Mouse (Mus musculus): ENCODE measurements around the gene Josd2. TPM values are rescaled to one million over a fixed set of nuclear protein-coding genes. Genes with fewer than 3 reads are reported as not detected.

The Josd2 gene
- polyA plus RNA-seq, 1 experiment from 2014 or later = 105 TPM

DNA sequence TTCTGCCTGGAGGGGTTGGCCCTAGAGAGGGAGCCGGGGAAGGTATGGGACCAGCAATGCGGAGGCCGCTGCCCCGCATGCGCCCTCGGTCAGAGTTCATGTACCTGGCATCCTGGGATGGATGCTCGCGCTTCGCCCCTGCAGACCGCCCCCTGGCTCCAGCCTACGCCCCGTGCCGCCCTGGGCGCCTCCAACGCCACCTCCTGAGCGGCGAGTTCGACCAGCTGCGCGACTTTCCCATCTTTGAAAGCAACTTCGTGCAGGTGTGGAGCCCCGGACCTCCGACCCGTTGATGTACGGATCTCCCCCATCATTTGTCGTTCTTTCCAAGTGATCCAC is 29.0 kb downstream of the Josd2 start:
- WGBS = 1% methylated on average over 26 of the region's 26 CpGs
- peaks cover 7% of the 10 kb centered on the region; the same call in 1 of the 2 replicates for H3K36me3 ChIP-seq
- H3K9me3 ChIP-seq = no peaks in the 10 kb centered on the region
- no peak for ATAC-seq (ENCODE audit: insufficient read depth, low FRiP score, low read depth)
- H3K4me3 ChIP-seq (replicated peaks) = peak overlapping the region; percentile 77
- peak overlapping the region; percentile 45 for H3K9ac ChIP-seq
- peak overlapping the region; percentile 95 for H3K4me2 ChIP-seq
- no peaks in the 10 kb centered on the region for H3K27me3 ChIP-seq (replicated peaks)
- H3K4me1 ChIP-seq = peaks cover 13% of the 10 kb centered on the region
- H3K27ac ChIP-seq = peak overlapping the region; percentile 77

DNA sequence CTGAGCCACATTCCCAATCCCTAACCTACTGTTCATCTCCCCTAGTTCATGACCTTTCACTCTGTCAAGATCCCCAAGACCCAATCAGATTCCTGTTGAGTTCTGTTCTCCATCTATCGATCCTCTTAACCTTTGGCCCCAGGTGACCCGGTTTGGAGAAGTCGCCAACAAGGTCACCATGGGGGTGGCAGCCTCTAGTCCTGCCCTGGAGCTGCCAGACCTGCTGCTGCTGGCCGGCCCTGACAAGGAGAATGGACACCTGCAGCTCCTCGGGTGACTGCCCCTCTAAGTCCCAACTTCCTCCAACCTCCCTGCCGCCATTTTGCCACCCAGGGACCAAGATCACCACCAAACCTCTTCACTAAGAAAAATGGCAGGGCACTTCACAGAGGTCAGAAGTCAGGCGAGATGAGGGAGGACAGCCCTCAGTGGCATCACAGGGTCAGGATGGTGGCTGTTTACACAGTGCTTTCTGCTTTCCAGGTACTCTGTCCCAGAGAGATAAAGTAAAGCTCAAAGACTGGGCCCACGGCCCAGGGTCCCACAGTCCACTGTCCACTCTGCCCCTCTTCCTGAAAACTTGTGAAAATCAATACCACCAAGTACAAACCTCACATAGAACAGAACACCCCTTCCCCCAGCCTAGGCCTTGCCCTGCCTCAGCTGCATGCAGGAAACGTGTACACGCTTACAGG is 29.7 kb downstream of the Josd2 start:
- no peaks in the 10 kb centered on the region for H3K27me3 ChIP-seq (replicated peaks)
- no peak for ATAC-seq (ENCODE audit: insufficient read depth, low FRiP score, low read depth)
- H3K9me3 ChIP-seq = no peaks in the 10 kb centered on the region
- H3K4me3 ChIP-seq (replicated peaks) = peak overlapping the region; percentile 77
- H3K36me3 ChIP-seq = peaks cover under 1% of the 10 kb centered on the region; the same call in 1 of the 2 replicates
- H3K4me1 ChIP-seq = peaks cover 13% of the 10 kb centered on the region
- 0 out of 2 replicates have a peak overlapping the region, but pooled peaks have one; percentile 77 for H3K27ac ChIP-seq
- H3K9ac ChIP-seq = no peak overlapping the region
- H3K4me2 ChIP-seq = peak overlapping the region; percentile 95
- WGBS = 66% methylated on average over 10 of the region's 10 CpGs

DNA sequence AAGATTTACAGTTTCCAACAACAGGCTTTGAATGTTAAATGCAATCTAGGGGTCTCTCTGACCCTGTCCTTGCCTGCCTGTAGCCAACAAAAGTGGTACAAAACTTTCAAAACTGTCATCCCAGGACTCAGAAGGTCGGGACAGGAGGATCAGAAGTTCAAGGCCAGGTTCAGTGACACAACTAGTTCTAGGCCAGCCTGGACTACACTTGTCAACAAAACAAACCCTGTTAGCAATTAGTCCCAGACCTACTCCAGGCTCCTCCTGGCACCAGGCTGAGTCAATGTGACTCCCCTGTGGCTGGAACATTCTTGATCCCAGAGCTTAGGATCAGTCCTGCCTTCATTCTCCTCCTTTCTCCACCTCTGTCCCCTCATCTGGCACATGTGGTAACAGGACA is 31.1 kb downstream of the Josd2 start:
- H3K4me2 ChIP-seq = no peak overlapping the region
- H3K9me3 ChIP-seq = no peaks in the 10 kb centered on the region
- H3K9ac ChIP-seq = no peak overlapping the region
- peaks cover 13% of the 10 kb centered on the region for H3K4me1 ChIP-seq
- ATAC-seq (ENCODE audit: insufficient read depth, low FRiP score, low read depth) = no peak
- H3K27me3 ChIP-seq (replicated peaks) = no peaks in the 10 kb centered on the region
- no peak overlapping the region for H3K27ac ChIP-seq
- no peaks in the 10 kb centered on the region for H3K36me3 ChIP-seq
- 72% methylated on average over 1 of the region's 1 CpGs for WGBS
- no peak overlapping the region for H3K4me3 ChIP-seq (replicated peaks)

DNA sequence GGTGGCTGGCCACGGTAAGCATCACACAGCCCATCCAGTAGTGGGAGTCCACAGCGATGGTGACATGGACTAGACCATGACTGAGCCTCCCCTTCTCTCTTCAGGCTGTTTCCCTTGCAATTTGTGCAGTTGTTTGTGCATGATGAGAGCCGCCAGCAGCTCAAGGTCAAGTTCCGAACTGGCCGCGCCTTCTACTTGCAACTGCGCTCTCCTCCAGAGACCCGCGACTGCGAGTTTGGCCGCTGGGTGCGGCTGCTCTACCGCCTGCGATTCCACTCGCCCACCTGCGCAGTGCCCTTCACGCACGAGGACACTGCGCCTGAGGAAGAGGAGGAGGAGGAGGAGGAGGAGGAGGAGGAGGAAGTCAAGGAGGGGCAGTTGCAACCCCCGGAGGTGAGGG is 32.3 kb downstream of the Josd2 start:
- Histone ChIP-seq H3K27me3 (replicated peaks) (no peaks in the 10 kb centered on the region), H3K4me1 (peaks cover 8% of the 10 kb centered on the region), H3K36me3 (no peaks in the 10 kb centered on the region), H3K27ac (no peak overlapping the region), H3K9ac (no peak overlapping the region), H3K4me3 (replicated peaks) (no peak overlapping the region), H3K4me2 (no peak overlapping the region), H3K9me3 (no peaks in the 10 kb centered on the region)
- no peak for ATAC-seq (ENCODE audit: insufficient read depth, low FRiP score, low read depth)
- WGBS = 52% methylated on average over 20 of the region's 20 CpGs

DNA sequence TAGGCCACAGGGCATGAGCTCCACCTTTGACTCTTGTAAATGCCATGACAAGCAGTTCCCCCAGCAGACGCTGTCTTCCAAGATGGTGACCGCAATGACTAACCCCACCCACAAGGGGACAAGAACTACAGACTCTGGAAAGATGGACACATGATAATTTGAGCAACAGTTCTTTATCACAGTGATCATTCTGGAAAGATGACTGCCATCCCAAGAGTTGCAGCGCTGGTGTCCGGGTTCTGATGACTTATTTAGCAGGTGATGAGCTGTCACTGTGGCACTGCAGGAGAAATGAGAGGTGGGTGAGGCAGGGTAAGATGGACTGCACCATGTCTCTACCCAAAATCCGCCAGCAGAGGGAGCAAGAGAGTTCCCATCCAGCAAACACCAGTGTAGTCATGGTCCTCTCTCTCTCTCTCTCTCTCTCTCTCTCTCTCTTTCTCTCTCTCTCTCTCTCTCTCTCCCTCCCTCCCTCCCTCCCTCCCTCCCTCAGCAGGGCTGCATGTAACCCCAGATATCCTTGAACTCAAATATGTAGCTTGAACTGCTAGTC is 33.9 kb downstream of the Josd2 start:
- Histone ChIP-seq H3K4me3 (replicated peaks) (no peak overlapping the region), H3K9me3 (no peaks in the 10 kb centered on the region), H3K36me3 (no peaks in the 10 kb centered on the region), H3K9ac (no peak overlapping the region), H3K4me2 (no peak overlapping the region), H3K27me3 (replicated peaks) (no peaks in the 10 kb centered on the region), H3K4me1 (no peaks in the 10 kb centered on the region; the same call in 1 of the 2 replicates), H3K27ac (no peak overlapping the region)
- ATAC-seq (ENCODE audit: insufficient read depth, low FRiP score, low read depth) = no peak
- 33% methylated on average over 5 of the region's 5 CpGs for WGBS

DNA sequence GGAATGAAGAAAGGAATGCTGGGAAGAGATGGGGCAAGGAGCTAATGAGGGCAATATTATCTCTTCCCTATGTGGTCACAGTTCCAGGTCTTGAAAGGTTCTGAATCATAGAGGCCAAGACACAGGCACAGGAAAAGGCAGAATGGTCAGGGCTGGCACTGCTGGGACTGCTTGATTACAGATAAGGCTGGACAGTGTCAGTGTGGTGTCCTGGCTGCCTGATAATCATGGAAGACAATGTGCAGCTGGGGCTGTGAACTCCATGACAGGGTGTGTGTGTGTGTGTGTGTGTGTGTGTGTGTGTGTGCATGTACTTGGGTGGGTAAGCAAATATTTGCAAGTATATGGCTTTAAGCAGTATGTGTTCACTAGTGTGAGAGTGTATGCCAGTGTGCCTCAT is 39.7 kb downstream of the Josd2 start:
- Histone ChIP-seq H3K4me2 (no peak overlapping the region), H3K27me3 (replicated peaks) (no peaks in the 10 kb centered on the region; the same call in 1 of the 2 replicates), H3K4me3 (replicated peaks) (no peak overlapping the region), H3K9ac (no peak overlapping the region), H3K36me3 (no peaks in the 10 kb centered on the region), H3K27ac (no peak overlapping the region), H3K9me3 (no peaks in the 10 kb centered on the region), H3K4me1 (no peaks in the 10 kb centered on the region)
- ATAC-seq (ENCODE audit: insufficient read depth, low FRiP score, low read depth) = no peak

DNA sequence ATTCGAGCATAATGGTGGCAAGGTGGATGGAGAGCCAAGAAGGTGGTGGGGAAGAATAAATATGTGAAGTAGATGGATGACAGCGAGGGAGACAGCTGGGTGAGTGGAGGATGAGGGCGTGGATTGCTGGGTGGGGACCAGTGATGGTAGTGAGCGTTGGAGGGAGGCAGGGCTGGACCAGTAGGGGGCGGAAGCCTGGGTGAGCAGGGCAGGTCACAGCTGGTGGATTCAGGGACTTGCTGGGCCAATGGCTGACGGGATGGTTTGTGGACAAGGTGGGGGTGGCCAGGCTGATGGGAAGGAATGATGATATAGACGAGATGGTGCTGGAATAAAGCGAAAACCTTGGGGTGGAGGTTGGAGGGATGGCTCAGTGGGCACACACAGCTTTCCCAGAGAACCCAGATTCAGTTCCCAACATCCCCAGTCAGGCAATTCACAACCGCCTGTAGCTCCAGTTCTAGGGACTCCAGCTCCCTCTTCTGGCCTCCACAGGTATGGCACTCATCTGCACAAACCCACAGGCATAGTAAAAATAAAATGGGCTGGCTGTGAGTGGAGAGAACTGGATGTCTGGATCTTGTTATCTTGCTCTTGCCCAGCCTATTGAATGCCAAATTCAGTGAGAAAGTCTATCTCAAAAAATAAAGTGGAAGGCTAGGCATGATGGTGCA is 51.6 kb downstream of the Josd2 start:
- no peaks in the 10 kb centered on the region for H3K36me3 ChIP-seq
- no peak overlapping the region for H3K4me2 ChIP-seq
- H3K27ac ChIP-seq = no peak overlapping the region
- no peaks in the 10 kb centered on the region for H3K4me1 ChIP-seq
- no peak overlapping the region for H3K9ac ChIP-seq
- 64% methylated on average over 9 of the region's 9 CpGs for WGBS
- no peak overlapping the region for H3K4me3 ChIP-seq (replicated peaks)
- no peaks in the 10 kb centered on the region for H3K9me3 ChIP-seq
- ATAC-seq (ENCODE audit: insufficient read depth, low FRiP score, low read depth) = no peak
- H3K27me3 ChIP-seq (replicated peaks) = peaks cover 14% of the 10 kb centered on the region; the same call in 1 of the 2 replicates

DNA sequence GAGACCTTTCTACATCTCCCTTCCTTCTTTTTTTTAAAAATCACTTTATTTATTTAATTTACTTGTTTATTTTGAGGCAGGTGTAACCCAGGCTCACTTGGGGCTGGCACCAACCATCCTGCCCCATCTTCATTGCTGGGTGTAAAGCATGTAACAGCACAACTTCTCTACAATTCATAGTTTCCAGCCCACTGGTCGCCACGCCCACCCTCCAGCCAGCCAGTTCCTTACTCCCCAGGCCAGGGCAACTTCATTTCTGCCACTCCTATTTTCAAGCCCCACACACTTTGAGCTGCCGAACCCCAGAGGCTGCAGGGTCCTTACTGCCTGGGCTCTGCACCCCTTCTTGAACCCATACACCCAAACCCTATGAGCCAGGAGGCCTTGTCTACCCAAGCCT is 53.2 kb downstream of the Josd2 start:
- 64% methylated on average over 3 of the region's 3 CpGs for WGBS

More for the DNA sequence above, 53.2 kb downstream of the Josd2 start:
- H3K4me3 ChIP-seq (replicated peaks) = no peak overlapping the region
- H3K36me3 ChIP-seq = no peaks in the 10 kb centered on the region
- peaks cover 23% of the 10 kb centered on the region; the same call in 1 of the 2 replicates for H3K27me3 ChIP-seq (replicated peaks)
- H3K4me1 ChIP-seq = peaks cover 11% of the 10 kb centered on the region
- H3K4me2 ChIP-seq = no peak overlapping the region
- no peak overlapping the region for H3K9ac ChIP-seq
- H3K9me3 ChIP-seq = no peaks in the 10 kb centered on the region
- no peak for ATAC-seq (ENCODE audit: insufficient read depth, low FRiP score, low read depth)
- no peak overlapping the region for H3K27ac ChIP-seq

Small RNA genes within 50 kb of the gene (microRNA-seq; reads per million reads assigned to microRNA genes)
- gene Mir7052 = 0.77 reads per million

Other genes starting within 250 kb of the Josd2 start
- 16.1 and 19.4 TPM in 2 replicates for gene Klk1, start 242.6 kb upstream of the Josd2 start, polyA plus RNA-seq (2015; fragmentation: Nextera tagmentation; extraction: Ambion mirVana)
- gene Gm36864, start 231.8 kb upstream of the Josd2 start, polyA plus RNA-seq (2015; fragmentation: Nextera tagmentation; extraction: Ambion mirVana) = 0.17 TPM in 1 of 2 replicates, not detected in the other
- 1.6 and 1.8 TPM in 2 replicates for gene 1700028J19Rik, start 221.3 kb upstream of the Josd2 start, polyA plus RNA-seq (2015; fragmentation: Nextera tagmentation; extraction: Ambion mirVana)
- gene 2410002F23Rik, start 221.3 kb upstream of the Josd2 start, polyA plus RNA-seq (2015; fragmentation: Nextera tagmentation; extraction: Ambion mirVana) = 120 and 139 TPM in 2 replicates
- gene Acp4, start 210.6 kb upstream of the Josd2 start, polyA plus RNA-seq (2015; fragmentation: Nextera tagmentation; extraction: Ambion mirVana) = not detected in 2 replicates
- not detected in 2 replicates for gene Gm15517, start 206.5 kb upstream of the Josd2 start, polyA plus RNA-seq (2015; fragmentation: Nextera tagmentation; extraction: Ambion mirVana)
- gene Clec11a, start 161.1 kb upstream of the Josd2 start, polyA plus RNA-seq (2015; fragmentation: Nextera tagmentation; extraction: Ambion mirVana) = 5.1 and 6.9 TPM in 2 replicates
- gene Shank1, start 157.7 kb upstream of the Josd2 start, polyA plus RNA-seq (2015; fragmentation: Nextera tagmentation; extraction: Ambion mirVana) = 2.2 TPM in 2 replicates
- gene Syt3, start 83.9 kb upstream of the Josd2 start, polyA plus RNA-seq (2015; fragmentation: Nextera tagmentation; extraction: Ambion mirVana) = 1.6 and 1.7 TPM in 2 replicates
- 0.80 and 1.2 TPM in 2 replicates for gene 1700008O03Rik, start 82.2 kb upstream of the Josd2 start, polyA plus RNA-seq (2015; fragmentation: Nextera tagmentation; extraction: Ambion mirVana)
- gene Lrrc4b, start 39.0 kb upstream of the Josd2 start, polyA plus RNA-seq (2015; fragmentation: Nextera tagmentation; extraction: Ambion mirVana) = 0.70 and 0.81 TPM in 2 replicates
- gene Aspdh, start 2.6 kb upstream of the Josd2 start, polyA plus RNA-seq (2015; fragmentation: Nextera tagmentation; extraction: Ambion mirVana) = 0.94 and 1.7 TPM in 2 replicates
- 98.8 and 106 TPM in 2 replicates for gene Emc10, start 28.5 kb downstream of the Josd2 start, polyA plus RNA-seq (2015; fragmentation: Nextera tagmentation; extraction: Ambion mirVana)
- 9.1 and 12.3 TPM in 2 replicates for gene Fam71e1, start 28.6 kb downstream of the Josd2 start, polyA plus RNA-seq (2015; fragmentation: Nextera tagmentation; extraction: Ambion mirVana)
- gene Mybpc2, start 56.7 kb downstream of the Josd2 start, polyA plus RNA-seq (2015; fragmentation: Nextera tagmentation; extraction: Ambion mirVana) = 0.27 and 0.32 TPM in 2 replicates
- gene Spib, start 64.1 kb downstream of the Josd2 start, polyA plus RNA-seq (2015; fragmentation: Nextera tagmentation; extraction: Ambion mirVana) = 0.40 and 0.42 TPM in 2 replicates
- gene Pold1, start 80.9 kb downstream of the Josd2 start, polyA plus RNA-seq (2015; fragmentation: Nextera tagmentation; extraction: Ambion mirVana) = 69.8 and 75.6 TPM in 2 replicates
- 62.9 and 65.0 TPM in 2 replicates for gene Nr1h2, start 86.0 kb downstream of the Josd2 start, polyA plus RNA-seq (2015; fragmentation: Nextera tagmentation; extraction: Ambion mirVana)
- 4.9 and 5.0 TPM in 2 replicates for gene Napsa, start 104.4 kb downstream of the Josd2 start, polyA plus RNA-seq (2015; fragmentation: Nextera tagmentation; extraction: Ambion mirVana)
- 0.30 and 0.39 TPM in 2 replicates for gene Kcnc3, start 122.7 kb downstream of the Josd2 start, polyA plus RNA-seq (2015; fragmentation: Nextera tagmentation; extraction: Ambion mirVana)
- gene Myh14, start 202.9 kb downstream of the Josd2 start, polyA plus RNA-seq (2015; fragmentation: Nextera tagmentation; extraction: Ambion mirVana) = 29.0 and 32.7 TPM in 2 replicates
- gene Izumo2, start 240.8 kb downstream of the Josd2 start, polyA plus RNA-seq (2015; fragmentation: Nextera tagmentation; extraction: Ambion mirVana) = not detected in 2 replicates

Measured in stomach, embryonic 15.5 days (tissue).